16 mouse cellular contexts compared by ENCODE assay signal in genomic region chr14:121641271-121641670, GRCm38 (mm10).
"Had no signal": no experiment of that assay in that cellular context is flagged by ENCODE, and none has a peak within 500 bp of the region (broad histone marks: within the 10 kb centered on the region; RNA-seq: fewer than 3 reads in every experiment).

No protein-coding gene starts in this region.

- H3K4me1 ChIP-seq: kidney, embryonic 15.5 days; liver, embryonic 13.5 days; midbrain, embryonic 15.5 days; neural tube, embryonic 12.5 days; neural tube, embryonic 15.5 days had no signal

- H3K9me3 ChIP-seq: kidney, embryonic 15.5 days; liver, embryonic 13.5 days; midbrain, embryonic 15.5 days; neural tube, embryonic 12.5 days; neural tube, embryonic 15.5 days had no signal

- H3K27ac ChIP-seq: kidney, embryonic 15.5 days; liver, embryonic 13.5 days; macrophage; midbrain, embryonic 15.5 days; neural tube, embryonic 12.5 days; neural tube, embryonic 15.5 days; stomach, postnatal 0 days had no signal

- H3K4me3 ChIP-seq: kidney, embryonic 15.5 days; liver, embryonic 13.5 days; midbrain, embryonic 15.5 days; neural tube, embryonic 12.5 days; neural tube, embryonic 15.5 days had no signal

- H3K9ac ChIP-seq: kidney, embryonic 15.5 days; liver, embryonic 13.5 days; lung, embryonic 14.5 days; midbrain, embryonic 15.5 days; neural tube, embryonic 12.5 days; neural tube, embryonic 15.5 days had no signal

- H3K27me3 ChIP-seq: kidney, embryonic 15.5 days; liver, embryonic 13.5 days; midbrain, embryonic 15.5 days; neural tube, embryonic 12.5 days; neural tube, embryonic 15.5 days had no signal

- H3K4me2 ChIP-seq: kidney, embryonic 15.5 days; liver, embryonic 13.5 days; lung, embryonic 14.5 days; midbrain, embryonic 11.5 days; midbrain, embryonic 15.5 days; neural tube, embryonic 12.5 days; neural tube, embryonic 15.5 days had no signal

- DNase-seq: kidney, adult 8-10 months; kidney, postnatal 10 days; kidney, postnatal 36 days; liver, embryonic 13.5 days; lung, embryonic 14.5 days; thymus, adult 2 months; thymus, postnatal 14 days; thymus, postnatal 4 days had no signal

- ATAC-seq: lung, postnatal 0 days; midbrain, embryonic 15.5 days had no signal
